Mouse (Mus musculus): ENCODE data around the gene Tbck.

Gene Tbck

GRCm38 (mm10) chr3:132756274-132756673, 72.3 kb downstream of the Tbck start:
- DNase-seq (ENCODE audit: extremely low read depth, low read depth, low spot score): no peak

GRCm38 (mm10) chr3:132766033-132766726, 82.2 kb downstream of the Tbck start:
- DNase-seq (ENCODE audit: extremely low read depth, low read depth, low spot score): no peak

GRCm38 (mm10) chr3:132772054-132772453, 88.1 kb downstream of the Tbck start:
- DNase-seq (ENCODE audit: extremely low read depth, low read depth, low spot score): no peak

- no peak for DNase-seq (ENCODE audit: extremely low read depth, low read depth, low spot score)
Observed at GRCm38 (mm10) chr3:132776686-132777085, 92.7 kb downstream of the Tbck start.

GRCm38 (mm10) chr3:132781103-132781502, 97.2 kb downstream of the Tbck start:
- no peak for DNase-seq (ENCODE audit: extremely low read depth, low read depth, low spot score)

GRCm38 (mm10) chr3:132783087-132783486, 99.1 kb downstream of the Tbck start:
- no peak for DNase-seq (ENCODE audit: extremely low read depth, low read depth, low spot score)

GRCm38 (mm10) chr3:132784732-132785131, 100.8 kb downstream of the Tbck start:
- no peak for DNase-seq (ENCODE audit: extremely low read depth, low read depth, low spot score)

- DNase-seq (ENCODE audit: extremely low read depth, low read depth, low spot score): no peak
Observed at GRCm38 (mm10) chr3:132786690-132787089, 102.7 kb downstream of the Tbck start.

GRCm38 (mm10) chr3:132787775-132788174, 103.8 kb downstream of the Tbck start:
- DNase-seq (ENCODE audit: extremely low read depth, low read depth, low spot score): no peak

GRCm38 (mm10) chr3:132791140-132791539, 107.2 kb downstream of the Tbck start:
- no peak for DNase-seq (ENCODE audit: extremely low read depth, low read depth, low spot score)

GRCm38 (mm10) chr3:132800196-132800595, 116.3 kb downstream of the Tbck start:
- no peak for DNase-seq (ENCODE audit: extremely low read depth, low read depth, low spot score)

- DNase-seq (ENCODE audit: extremely low read depth, low read depth, low spot score): no peak
Observed at GRCm38 (mm10) chr3:132801910-132802309, 118.0 kb downstream of the Tbck start.

- no peak for DNase-seq (ENCODE audit: extremely low read depth, low read depth, low spot score)
Observed at GRCm38 (mm10) chr3:132807888-132808579, 124.1 kb downstream of the Tbck start.

- DNase-seq (ENCODE audit: extremely low read depth, low read depth, low spot score): no peak
Observed at GRCm38 (mm10) chr3:132808951-132809350, 125.0 kb downstream of the Tbck start.

GRCm38 (mm10) chr3:132811791-132812190, 127.8 kb downstream of the Tbck start:
- DNase-seq (ENCODE audit: extremely low read depth, low read depth, low spot score): no peak

GRCm38 (mm10) chr3:132812356-132812755, 128.4 kb downstream of the Tbck start:
- no peak for DNase-seq (ENCODE audit: extremely low read depth, low read depth, low spot score)

- no peak for DNase-seq (ENCODE audit: extremely low read depth, low read depth, low spot score)
Observed at GRCm38 (mm10) chr3:132813147-132813546, 129.2 kb downstream of the Tbck start.

GRCm38 (mm10) chr3:132813706-132814497, 130.0 kb downstream of the Tbck start:
- DNase-seq (ENCODE audit: extremely low read depth, low read depth, low spot score): no peak

GRCm38 (mm10) chr3:132814791-132815496, 131.0 kb downstream of the Tbck start:
- DNase-seq (ENCODE audit: extremely low read depth, low read depth, low spot score): no peak

- no peak for DNase-seq (ENCODE audit: extremely low read depth, low read depth, low spot score)
Observed at GRCm38 (mm10) chr3:132815497-132816326, 131.8 kb downstream of the Tbck start.

Data from fat pad, adult 2 months (tissue).